Mouse (Mus musculus): Measurements from ENCODE around the gene Lrp4.

DNA sequence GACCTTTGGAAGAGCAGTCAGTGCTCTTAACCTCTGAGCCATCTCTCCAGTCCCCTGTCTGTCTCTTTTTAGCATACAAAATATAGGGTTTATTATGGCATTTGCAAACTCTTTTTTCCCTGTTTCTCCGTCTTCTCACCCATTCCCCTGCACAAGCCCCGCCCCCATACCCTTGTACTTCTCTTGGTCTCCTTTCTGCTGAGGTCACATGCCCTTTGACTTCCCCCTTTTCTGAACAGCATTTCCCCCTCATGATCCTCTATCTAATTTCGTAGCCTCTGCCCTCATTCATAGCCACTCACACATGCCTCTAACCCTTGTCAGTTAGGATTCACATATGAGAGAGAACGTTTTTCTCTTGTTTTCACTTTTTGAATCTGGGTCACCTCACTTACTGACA, 27.4 kb downstream of the Lrp4 start:
- TF ChIP-seq POLR2A (IDR thresholded peaks at IDR 0.05; ENCODE audit: extremely low read depth, insufficient read depth, low read length) (no peak), CTCF (IDR thresholded peaks at IDR 0.05; ENCODE audit: extremely low read depth, insufficient read depth, low read length) (no peak)

All from cortical plate, adult 2 months (tissue).